Mouse (Mus musculus): ENCODE measurements at regions not wholly inside any gene's neighbourhood (a gene's known extent, or its start where the extent isn't known, plus 50 kb on each side); places are given as distances from the start of the nearest gene placed in this dataset.
A peak's percentile ranks its signal among the peaks of the same experiment; 100 is the strongest.
"Not testable (repeated sequence)": the region's sequence is repeated elsewhere in the genome, so short reads cannot be mapped to it uniquely, and the experiment has no call there.

DNA sequence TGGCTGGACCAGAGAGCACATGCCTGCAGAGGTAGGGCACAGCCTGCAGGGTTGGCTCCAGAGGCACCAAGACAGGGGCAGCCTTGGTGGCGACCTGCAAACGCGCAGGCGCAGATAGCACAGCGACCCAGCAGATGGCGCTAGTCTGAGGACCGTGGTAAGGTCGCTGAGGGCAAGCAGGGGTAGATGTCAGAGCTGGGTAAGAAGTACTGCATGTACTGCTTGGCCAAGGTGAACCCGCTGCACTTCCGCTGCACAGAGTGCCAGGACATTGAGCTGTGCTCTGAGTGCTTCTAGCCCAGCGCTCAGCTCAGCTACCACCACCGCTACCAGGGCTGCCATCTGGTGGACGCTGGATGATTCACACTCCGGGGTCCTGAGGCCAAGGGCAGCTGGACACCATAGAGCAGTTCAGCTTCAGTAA, 68.3 kb downstream of the Hsp90b1 start:
- not testable (repeated sequence) for H3K36me3 ChIP-seq (ENCODE audit: control insufficient read depth, insufficient read depth); H3K4me1 ChIP-seq (replicated peaks; ENCODE audit: control insufficient read depth, insufficient read depth, low read length); H3K27me3 ChIP-seq (replicated peaks; ENCODE audit: control insufficient read depth, insufficient read depth, low read length); H3K9me3 ChIP-seq (ENCODE audit: control insufficient read depth, low read length); H3K27ac ChIP-seq (ENCODE audit: low read length)
- WGBS = 3% methylated on average over 14 of the region's 14 CpGs
- peak; percentile 87 for ATAC-seq
- Histone ChIP-seq H3K4me3 (replicated peaks; ENCODE audit: low read length) (peak overlapping the region; percentile 29), H3K9ac (replicated peaks; ENCODE audit: low read depth, low read length) (peak overlapping the region; percentile 35; the same call in 1 of the 2 replicates), H3K4me2 (ENCODE audit: low read length) (peak overlapping the region; percentile 42)

DNA sequence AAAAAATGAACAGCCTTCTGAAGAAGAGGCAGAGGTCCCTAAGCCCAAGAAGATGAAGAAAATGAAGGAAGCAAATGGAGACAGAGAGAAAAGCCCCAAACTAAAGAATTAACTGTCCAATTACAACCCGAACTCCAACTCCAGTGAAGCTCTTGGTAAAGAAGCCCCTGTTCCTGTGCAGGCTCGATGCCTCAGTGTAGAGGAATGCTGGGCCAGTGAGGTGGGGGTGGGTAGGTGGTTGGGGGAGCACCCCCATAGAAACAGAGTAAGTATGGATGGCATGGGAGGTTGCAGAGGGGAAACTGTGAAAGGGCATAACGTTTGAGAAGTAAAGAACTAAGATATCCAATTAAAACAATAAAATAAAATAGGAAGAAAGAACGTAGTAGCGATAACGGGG, 68.8 kb downstream of the Hsp90b1 start:
- H3K36me3 ChIP-seq (ENCODE audit: control insufficient read depth, insufficient read depth); H3K9me3 ChIP-seq (ENCODE audit: control insufficient read depth, low read length); H3K27ac ChIP-seq (ENCODE audit: low read length); H3K27me3 ChIP-seq (replicated peaks; ENCODE audit: control insufficient read depth, insufficient read depth, low read length); H3K4me1 ChIP-seq (replicated peaks; ENCODE audit: control insufficient read depth, insufficient read depth, low read length); ATAC-seq: not testable (repeated sequence)
- peak overlapping the region; percentile 29 for H3K4me3 ChIP-seq (replicated peaks; ENCODE audit: low read length)
- H3K9ac ChIP-seq (replicated peaks; ENCODE audit: low read depth, low read length) = peak overlapping the region; percentile 35; the same call in 1 of the 2 replicates
- peak overlapping the region; percentile 42 for H3K4me2 ChIP-seq (ENCODE audit: low read length)
- WGBS = 29% methylated on average over 6 of the region's 6 CpGs

DNA sequence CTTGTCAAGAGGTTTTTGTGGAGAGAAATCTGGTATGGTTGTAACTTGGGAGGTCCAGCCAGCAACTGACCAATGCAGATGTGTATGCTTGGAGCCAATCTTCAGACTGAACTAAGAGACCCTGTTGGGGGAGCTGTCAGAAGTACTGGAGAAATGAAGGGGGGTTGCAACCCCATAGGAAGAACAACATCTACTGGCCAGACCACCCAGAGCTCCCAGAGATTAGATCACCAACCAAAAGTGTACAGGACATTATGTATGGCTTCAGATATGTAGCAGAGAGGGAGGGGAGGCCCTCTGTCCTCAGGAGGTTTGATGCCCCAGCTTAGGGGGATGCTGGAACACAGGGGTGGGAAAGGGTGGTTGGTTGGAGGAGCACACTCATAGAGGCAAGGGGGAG, 78.6 kb downstream of the Hsp90b1 start:
- not testable (repeated sequence) for ATAC-seq; H3K9me3 ChIP-seq (ENCODE audit: control insufficient read depth, low read length); H3K4me2 ChIP-seq (ENCODE audit: low read length); H3K27me3 ChIP-seq (replicated peaks; ENCODE audit: control insufficient read depth, insufficient read depth, low read length); H3K4me3 ChIP-seq (replicated peaks; ENCODE audit: low read length); H3K9ac ChIP-seq (replicated peaks; ENCODE audit: low read depth, low read length); H3K27ac ChIP-seq (ENCODE audit: low read length); H3K4me1 ChIP-seq (replicated peaks; ENCODE audit: control insufficient read depth, insufficient read depth, low read length); H3K36me3 ChIP-seq (ENCODE audit: control insufficient read depth, insufficient read depth)

DNA sequence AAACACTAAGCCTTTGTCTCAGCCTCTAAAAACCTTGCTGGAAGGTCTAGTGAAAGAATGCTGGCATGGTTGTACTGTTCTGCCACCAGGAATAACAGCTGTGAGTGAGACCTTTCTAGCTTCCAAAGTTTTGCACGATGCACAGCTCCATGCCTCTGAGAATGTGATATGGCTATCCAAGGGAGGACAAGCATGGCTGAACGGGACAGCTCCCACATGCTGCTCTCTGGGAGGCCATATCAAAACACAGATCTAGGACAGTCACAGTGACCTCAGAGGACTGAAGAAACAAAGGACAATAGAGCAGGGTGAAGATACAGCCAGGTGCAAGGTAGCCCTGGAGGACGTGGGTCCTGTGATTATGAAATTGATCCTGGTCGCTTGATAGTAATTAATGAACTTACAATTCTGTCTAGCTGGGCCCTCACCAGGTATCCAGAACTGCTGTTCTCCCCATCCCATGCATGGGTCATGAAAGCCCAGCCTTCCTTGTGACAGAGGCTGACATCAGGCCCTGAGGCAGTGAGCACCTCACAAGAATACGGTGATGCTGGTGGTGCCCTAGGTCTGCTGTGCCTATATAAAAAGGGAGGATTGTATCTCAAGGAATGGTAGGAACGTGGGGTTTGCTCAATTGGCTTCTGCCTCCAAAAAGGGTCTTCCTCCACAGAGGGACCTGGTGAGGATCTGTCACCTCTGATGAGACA, 87.2 kb downstream of the Hsp90b1 start:
- not testable (repeated sequence) for H3K4me2 ChIP-seq (ENCODE audit: low read length); ATAC-seq; H3K27ac ChIP-seq (ENCODE audit: low read length); H3K4me3 ChIP-seq (replicated peaks; ENCODE audit: low read length); H3K36me3 ChIP-seq (ENCODE audit: control insufficient read depth, insufficient read depth); H3K4me1 ChIP-seq (replicated peaks; ENCODE audit: control insufficient read depth, insufficient read depth, low read length); H3K9me3 ChIP-seq (ENCODE audit: control insufficient read depth, low read length); H3K27me3 ChIP-seq (replicated peaks; ENCODE audit: control insufficient read depth, insufficient read depth, low read length); H3K9ac ChIP-seq (replicated peaks; ENCODE audit: low read depth, low read length)
- WGBS = 89% methylated on average over 6 of the region's 6 CpGs

DNA sequence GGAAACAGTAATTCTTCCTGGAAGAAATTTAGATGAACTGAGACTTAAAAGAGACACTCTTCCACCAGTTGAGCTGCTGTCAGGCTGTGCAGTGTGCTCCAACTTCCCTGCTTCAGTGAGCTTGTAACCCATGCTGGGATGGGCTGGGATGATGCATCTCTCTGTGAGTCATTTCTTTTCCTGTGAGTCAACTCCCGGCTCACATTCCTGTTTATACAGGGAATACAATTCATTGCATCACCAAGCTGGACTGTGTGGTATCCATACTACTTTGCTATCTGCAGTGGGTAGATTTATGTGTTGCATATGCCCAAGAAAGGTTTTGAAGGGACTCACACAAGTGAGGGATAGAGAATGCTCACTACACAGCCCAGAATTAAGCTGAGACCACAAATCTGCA, 93.0 kb downstream of the Hsp90b1 start:
- not testable (repeated sequence) for H3K4me2 ChIP-seq (ENCODE audit: low read length); H3K27ac ChIP-seq (ENCODE audit: low read length); H3K9ac ChIP-seq (replicated peaks; ENCODE audit: low read depth, low read length); H3K36me3 ChIP-seq (ENCODE audit: control insufficient read depth, insufficient read depth); ATAC-seq; H3K4me3 ChIP-seq (replicated peaks; ENCODE audit: low read length); H3K9me3 ChIP-seq (ENCODE audit: control insufficient read depth, low read length); H3K4me1 ChIP-seq (replicated peaks; ENCODE audit: control insufficient read depth, insufficient read depth, low read length); H3K27me3 ChIP-seq (replicated peaks; ENCODE audit: control insufficient read depth, insufficient read depth, low read length)
- WGBS = 100% methylated on average over 1 of the region's 1 CpGs

DNA sequence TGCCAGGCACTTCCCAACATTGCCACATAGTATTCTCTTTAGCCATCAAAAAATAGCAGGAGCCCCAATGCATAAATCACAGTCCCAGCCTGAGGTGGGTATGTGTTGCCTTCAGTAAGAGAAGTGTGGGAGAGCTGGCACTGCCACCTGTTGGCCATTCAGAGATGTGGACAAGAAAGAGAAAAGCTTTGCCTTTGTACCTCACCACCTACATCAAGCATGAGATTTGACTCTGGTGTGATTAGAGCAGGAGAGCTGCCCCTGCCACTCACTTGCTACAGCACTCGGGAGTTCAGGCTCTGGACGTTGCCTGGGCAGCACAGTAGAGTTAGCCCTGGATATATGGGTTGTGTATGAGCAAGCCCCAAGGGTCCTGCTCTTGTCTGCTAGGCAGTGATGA, 95.3 kb downstream of the Hsp90b1 start:
- H3K4me2 ChIP-seq (ENCODE audit: low read length); ATAC-seq: not testable (repeated sequence)

DNA sequence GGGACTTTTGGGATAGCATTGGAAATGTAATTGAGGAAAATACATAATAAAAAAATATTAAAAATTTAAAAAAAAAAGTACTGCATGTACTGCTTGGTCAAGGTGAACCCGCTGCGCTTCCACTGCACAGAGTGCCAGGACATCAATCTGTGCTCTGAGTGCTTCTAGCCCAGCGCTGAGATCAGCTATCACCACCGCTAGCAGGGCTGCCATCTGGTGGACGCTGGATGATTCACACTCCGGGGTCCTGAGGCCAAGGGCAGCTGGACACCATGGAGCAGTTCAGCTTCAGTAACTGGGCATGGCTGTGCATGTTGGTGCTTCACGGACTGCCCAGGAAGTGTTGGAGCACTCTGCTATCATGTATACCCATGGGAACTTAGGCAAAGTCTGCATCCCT, 102.1 kb upstream of the Syn3 start:
- not testable (repeated sequence) for H3K27me3 ChIP-seq (replicated peaks; ENCODE audit: control insufficient read depth, insufficient read depth, low read length); H3K9me3 ChIP-seq (ENCODE audit: control insufficient read depth, low read length); H3K9ac ChIP-seq (replicated peaks; ENCODE audit: low read depth, low read length); H3K4me2 ChIP-seq (ENCODE audit: low read length); ATAC-seq; H3K4me1 ChIP-seq (replicated peaks; ENCODE audit: control insufficient read depth, insufficient read depth, low read length); H3K36me3 ChIP-seq (ENCODE audit: control insufficient read depth, insufficient read depth); H3K27ac ChIP-seq (ENCODE audit: low read length); H3K4me3 ChIP-seq (replicated peaks; ENCODE audit: low read length)
- WGBS = 46% methylated on average over 7 of the region's 7 CpGs

More for the DNA sequence above, 95.3 kb downstream of the Hsp90b1 start:
- not testable (repeated sequence) for H3K9ac ChIP-seq (replicated peaks; ENCODE audit: low read depth, low read length); H3K4me3 ChIP-seq (replicated peaks; ENCODE audit: low read length); H3K27ac ChIP-seq (ENCODE audit: low read length); H3K27me3 ChIP-seq (replicated peaks; ENCODE audit: control insufficient read depth, insufficient read depth, low read length); H3K36me3 ChIP-seq (ENCODE audit: control insufficient read depth, insufficient read depth); H3K4me1 ChIP-seq (replicated peaks; ENCODE audit: control insufficient read depth, insufficient read depth, low read length); H3K9me3 ChIP-seq (ENCODE audit: control insufficient read depth, low read length)
- WGBS = 70% methylated on average over 2 of the region's 2 CpGs

DNA sequence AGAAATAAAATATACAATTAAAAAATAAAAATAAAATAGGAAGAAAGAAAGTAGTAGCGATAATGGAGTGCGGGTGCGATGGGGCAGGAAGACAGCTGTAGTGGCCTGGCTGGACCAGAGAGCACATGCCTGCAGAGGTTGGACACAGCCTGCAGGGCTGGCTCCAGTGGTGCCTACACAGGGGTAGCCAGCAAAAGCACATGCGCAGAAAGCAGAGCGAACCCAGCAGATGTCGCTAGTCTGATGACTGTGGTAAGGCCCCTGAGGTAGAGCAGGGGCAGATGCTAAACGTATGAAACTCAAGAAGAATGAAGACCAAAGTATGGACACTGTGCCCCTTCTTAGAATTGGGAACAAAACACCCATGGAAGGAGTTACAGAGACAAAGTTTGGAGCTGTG, 101.3 kb upstream of the Syn3 start:
- H3K27me3 ChIP-seq (replicated peaks; ENCODE audit: control insufficient read depth, insufficient read depth, low read length); H3K4me3 ChIP-seq (replicated peaks; ENCODE audit: low read length); H3K9me3 ChIP-seq (ENCODE audit: control insufficient read depth, low read length); ATAC-seq; H3K4me1 ChIP-seq (replicated peaks; ENCODE audit: control insufficient read depth, insufficient read depth, low read length); H3K9ac ChIP-seq (replicated peaks; ENCODE audit: low read depth, low read length); H3K4me2 ChIP-seq (ENCODE audit: low read length); H3K36me3 ChIP-seq (ENCODE audit: control insufficient read depth, insufficient read depth); H3K27ac ChIP-seq (ENCODE audit: low read length): not testable (repeated sequence)
- WGBS = 96% methylated on average over 7 of the region's 7 CpGs

DNA sequence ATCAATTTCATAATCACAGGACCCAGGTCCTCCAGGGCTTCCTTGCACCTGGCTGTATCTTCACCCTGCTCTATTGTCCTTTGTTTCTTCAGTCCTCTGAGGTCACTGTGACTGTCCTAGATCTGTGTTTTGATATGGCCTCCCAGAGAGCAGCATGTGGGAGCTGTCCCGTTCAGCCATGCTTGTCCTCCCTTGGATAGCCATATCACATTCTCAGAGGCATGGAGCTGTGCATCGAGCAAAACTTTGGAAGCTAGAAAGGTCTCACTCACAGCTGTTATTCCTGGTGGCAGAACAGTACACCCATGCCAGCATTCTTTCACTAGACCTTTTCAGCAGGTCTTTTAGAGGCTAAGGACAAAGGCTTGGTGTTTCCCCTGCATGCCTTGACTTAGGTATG, 91.5 kb upstream of the Syn3 start:
- not testable (repeated sequence) for ATAC-seq; H3K4me3 ChIP-seq (replicated peaks; ENCODE audit: low read length); H3K9me3 ChIP-seq (ENCODE audit: control insufficient read depth, low read length); H3K9ac ChIP-seq (replicated peaks; ENCODE audit: low read depth, low read length); H3K4me2 ChIP-seq (ENCODE audit: low read length); H3K4me1 ChIP-seq (replicated peaks; ENCODE audit: control insufficient read depth, insufficient read depth, low read length); H3K27ac ChIP-seq (ENCODE audit: low read length); H3K27me3 ChIP-seq (replicated peaks; ENCODE audit: control insufficient read depth, insufficient read depth, low read length); H3K36me3 ChIP-seq (ENCODE audit: control insufficient read depth, insufficient read depth)
- 92% methylated on average over 2 of the region's 2 CpGs for WGBS

DNA sequence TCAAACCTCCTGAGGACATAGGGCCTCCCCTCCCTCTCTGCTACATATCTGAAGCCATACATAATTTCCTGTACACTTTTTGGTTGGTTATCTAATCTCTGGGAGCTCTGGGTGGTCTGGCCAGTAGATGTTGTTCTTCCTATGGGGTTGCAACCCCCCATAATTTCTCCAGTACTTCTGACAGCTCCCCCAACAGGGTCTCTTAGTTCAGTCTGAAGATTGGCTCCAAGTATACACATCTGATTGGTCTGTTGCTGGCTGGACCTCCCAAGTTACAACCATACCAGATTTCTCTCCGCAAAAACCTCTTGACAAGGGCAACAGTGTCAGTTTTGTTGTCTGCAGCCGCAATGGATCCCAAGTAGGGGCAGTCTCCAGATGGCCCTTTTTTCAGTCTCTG, 68.2 kb upstream of the Syn3 start:
- H3K9me3 ChIP-seq (ENCODE audit: control insufficient read depth, low read length); H3K27ac ChIP-seq (ENCODE audit: low read length); H3K4me3 ChIP-seq (replicated peaks; ENCODE audit: low read length); H3K4me2 ChIP-seq (ENCODE audit: low read length); ATAC-seq; H3K27me3 ChIP-seq (replicated peaks; ENCODE audit: control insufficient read depth, insufficient read depth, low read length); H3K9ac ChIP-seq (replicated peaks; ENCODE audit: low read depth, low read length); H3K4me1 ChIP-seq (replicated peaks; ENCODE audit: control insufficient read depth, insufficient read depth, low read length); H3K36me3 ChIP-seq (ENCODE audit: control insufficient read depth, insufficient read depth): not testable (repeated sequence)
- WGBS = 86% methylated on average over 2 of the region's 2 CpGs

Data from forebrain, embryonic 16.5 days (tissue).